Mouse (Mus musculus) hematopoietic stem cell, adult 5-6 weeks (primary cell): ENCODE data around the gene Ccnc. TPM values are rescaled to one million over a fixed set of nuclear protein-coding genes. Genes with fewer than 3 reads are reported as not detected.
A peak's percentile ranks its signal among the peaks of the same experiment; 100 is the strongest.
"Not testable (repeated sequence)": the region's sequence is repeated elsewhere in the genome, so short reads cannot be mapped to it uniquely, and the experiment has no call there.

Source experiments
- ATAC-seq, 2 experiments: fragments of 125-278 bp in 1 of 2; replicated peaks in 1 of 2; 2 replicates each; pipeline ENCODE4 v1.8.0; 2016 to 2017; ENCODE audit warnings: inconsistent platforms in 2 of 2, mild to moderate bottlenecking in 2 of 2, moderate number of reproducible peaks in 2 of 2, low read depth in 1 of 2, moderate TSS enrichment in 1 of 2; ENCODE audit not compliant: low FRiP score in 2 of 2, poor library complexity in 2 of 2, severe bottlenecking in 2 of 2, insufficient read depth in 1 of 2, low TSS enrichment in 1 of 2
- total RNA-seq: library from RNA; stranded (forward); fragments of 172-1452, 232-1000 nt; gene quantifications from 2 replicates; pipeline ENCODE4 v1.2.3, GENCODE M21; 2017

The Ccnc gene
- total RNA-seq, 1 experiment from 2014 or later, result 32.5 TPM

- ATAC-seq, result peak; percentile 92 to 96
These were observed 31.8 kb upstream of the Ccnc start for GRCm38 (mm10) chr4:21695638-21696254.

- no peak for ATAC-seq
These were observed 22.5 kb upstream of the Ccnc start for GRCm38 (mm10) chr4:21705046-21705445.

GRCm38 (mm10) chr4:21712147-21712546 lies 15.4 kb upstream of the Ccnc start:
- peak; percentile 99 for ATAC-seq

GRCm38 (mm10) chr4:21722752-21723334 lies 4.7 kb upstream of the Ccnc start:
- no peak for ATAC-seq

- ATAC-seq, result peak; percentile 64 to 66
These were observed 438 bp upstream of the Ccnc start for GRCm38 (mm10) chr4:21726912-21727614.

GRCm38 (mm10) chr4:21739169-21739568 lies 11.7 kb downstream of the Ccnc start:
- ATAC-seq, result 0 out of 4 replicates have a peak, but pooled peaks of 1 of the 2 experiments have one; percentile 22

GRCm38 (mm10) chr4:21744142-21744541 lies 16.6 kb downstream of the Ccnc start:
- not testable (repeated sequence) for ATAC-seq

- no peak for ATAC-seq
These were observed 18.2 kb downstream of the Ccnc start for GRCm38 (mm10) chr4:21745723-21746122.

- peak; percentile 46 to 69; a peak in 3 of 4 replicates for ATAC-seq
These were observed 27.8 kb downstream of the Ccnc start for GRCm38 (mm10) chr4:21755123-21755789.

- no peak for ATAC-seq
These were observed 31.4 kb downstream of the Ccnc start for GRCm38 (mm10) chr4:21758860-21759259.

- ATAC-seq, result no peak
These were observed 34.1 kb downstream of the Ccnc start for GRCm38 (mm10) chr4:21761416-21762160.

- ATAC-seq, result no peak
These were observed 36.3 kb downstream of the Ccnc start for GRCm38 (mm10) chr4:21763827-21764226.

GRCm38 (mm10) chr4:21766171-21766862 lies 38.8 kb downstream of the Ccnc start:
- peak in 1 of 2 experiments; percentile 43; a peak in 2 of 4 replicates for ATAC-seq

- peak; percentile 100 for ATAC-seq
These were observed 39.4 kb downstream of the Ccnc start, which contains the start of the genes Usp45 and Tstd3 for GRCm38 (mm10) chr4:21766863-21767304. Gene Usp45, plus strand, starts transcription at chr4:21767156. Gene Tstd3, minus strand, starts transcription at chr4:21767212.

- no peak for ATAC-seq
These were observed 43.6 kb downstream of the Ccnc start for GRCm38 (mm10) chr4:21771064-21771463.

- no peak for ATAC-seq
These were observed 44.8 kb downstream of the Ccnc start for GRCm38 (mm10) chr4:21772306-21772705.
